Mouse (Mus musculus): ENCODE measurements around the gene Gzmb. TPM values are rescaled to one million over a fixed set of nuclear protein-coding genes. Genes with fewer than 3 reads are reported as not detected.

Gene Gzmb
- polyA plus RNA-seq, 1 experiment, result not detected

DNA sequence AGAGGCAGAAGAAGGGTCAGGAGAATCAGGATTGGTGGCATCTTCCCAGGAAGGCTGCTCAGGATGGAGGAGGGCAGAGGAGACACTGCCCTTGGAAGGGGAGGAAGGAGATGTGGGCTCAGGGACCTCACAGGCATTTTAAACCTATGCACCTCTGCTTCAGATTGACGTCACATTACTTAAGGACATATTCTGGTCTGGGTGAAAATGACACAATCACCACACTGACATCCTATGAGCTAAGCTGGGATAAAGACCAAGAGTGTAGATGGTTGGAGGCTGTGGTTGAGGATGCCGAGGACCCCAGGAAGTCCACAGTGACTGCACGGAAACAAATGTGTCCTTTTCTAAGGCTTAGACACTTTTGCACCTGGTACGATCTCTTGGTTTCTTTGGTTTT, 50.7 kb downstream of the Gzmb start, which contains the start of gene Gzmf:
TSS of gene Gzmf (minus strand) at position 101 of the 400 bp plus-strand sequence.
- TF ChIP-seq POLR2A (IDR thresholded peaks at IDR 0.05; ENCODE audit: insufficient read depth, low read depth, low read length), result no peak
- TF ChIP-seq CTCF (IDR thresholded peaks at IDR 0.05; ENCODE audit: insufficient read depth, low read depth, low read length), result no peak
- H3K27ac ChIP-seq (ENCODE audit: insufficient read depth, low read depth, low read length), result no peak within 1 kb of the TSS
- 83% methylated on average over 4 of the region's 4 CpGs for WGBS
- no peak within 1 kb of the TSS for H3K4me3 ChIP-seq (ENCODE audit: insufficient read depth, low read depth, low read length)
- H3K4me1 ChIP-seq (ENCODE audit: control insufficient read depth, insufficient read depth, low read length), result no peaks in the 10 kb centered on the region

Other genes with a start within 250 kb of the Gzmb start
- not detected in 2 replicates for gene Mcpt1, start 244.3 kb downstream of the Gzmb start, polyA plus RNA-seq (2012; ENCODE audit: insufficient read depth, insufficient read length, low replicate concordance, missing spikeins)
- gene Mcpt9, start 231.8 kb downstream of the Gzmb start, polyA plus RNA-seq (2012; ENCODE audit: insufficient read depth, insufficient read length, low replicate concordance, missing spikeins), result not detected in 2 replicates
- not detected in 2 replicates for gene Mcpt2, start 220.2 kb downstream of the Gzmb start, polyA plus RNA-seq (2012; ENCODE audit: insufficient read depth, insufficient read length, low replicate concordance, missing spikeins)
- not detected in 2 replicates for gene Mcpt4, start 199.9 kb downstream of the Gzmb start, polyA plus RNA-seq (2012; ENCODE audit: insufficient read depth, insufficient read length, low replicate concordance, missing spikeins)
- not detected in 2 replicates for gene Mcpt8, start 177.0 kb downstream of the Gzmb start, polyA plus RNA-seq (2012; ENCODE audit: insufficient read depth, insufficient read length, low replicate concordance, missing spikeins)
- gene Ctsg, start 159.7 kb downstream of the Gzmb start, polyA plus RNA-seq (2012; ENCODE audit: insufficient read depth, insufficient read length, low replicate concordance, missing spikeins), result not detected in 2 replicates
- not detected in 2 replicates for gene Gzme, start 141.6 kb downstream of the Gzmb start, polyA plus RNA-seq (2012; ENCODE audit: insufficient read depth, insufficient read length, low replicate concordance, missing spikeins)
- gene Gzmd, start 129.7 kb downstream of the Gzmb start, polyA plus RNA-seq (2012; ENCODE audit: insufficient read depth, insufficient read length, low replicate concordance, missing spikeins), result not detected in 2 replicates
- not detected in 2 replicates for gene Gzmg, start 102.7 kb downstream of the Gzmb start, polyA plus RNA-seq (2012; ENCODE audit: insufficient read depth, insufficient read length, low replicate concordance, missing spikeins)
- not detected in 2 replicates for gene Gzmn, start 87.7 kb downstream of the Gzmb start, polyA plus RNA-seq (2012; ENCODE audit: insufficient read depth, insufficient read length, low replicate concordance, missing spikeins)
- not detected in 2 replicates for gene Gzmf, start 50.8 kb downstream of the Gzmb start, polyA plus RNA-seq (2012; ENCODE audit: insufficient read depth, insufficient read length, low replicate concordance, missing spikeins)
- gene Gzmc, start 27.6 kb downstream of the Gzmb start, polyA plus RNA-seq (2012; ENCODE audit: insufficient read depth, insufficient read length, low replicate concordance, missing spikeins), result not detected in 2 replicates
- not detected in 2 replicates for gene Atp12a, start 102.8 kb upstream of the Gzmb start, polyA plus RNA-seq (2012; ENCODE audit: insufficient read depth, insufficient read length, low replicate concordance, missing spikeins)
- gene Rnf17, start 140.3 kb upstream of the Gzmb start, polyA plus RNA-seq (2012; ENCODE audit: insufficient read depth, insufficient read length, low replicate concordance, missing spikeins), result not detected in 2 replicates